Mouse (Mus musculus): ENCODE results near the gene Syne2. TPM values are rescaled to one million over a fixed set of nuclear protein-coding genes. Genes with fewer than 3 reads are reported as not detected.

Gene Syne2
- polyA plus RNA-seq, 1 experiment: 12.5 TPM

GRCm38 (mm10) chr12:75904068-75904467, 86.1 kb downstream of the Syne2 start:
- WGBS: 87% methylated on average over 11 of the region's 11 CpGs
- no peak overlapping the region for H3K4me3 ChIP-seq (replicated peaks; ENCODE audit: control insufficient read depth, low read depth, low read length)
- TF ChIP-seq CTCF (IDR thresholded peaks at IDR 0.05; ENCODE audit: control insufficient read depth, insufficient read depth, low read length) (no peak), POLR2A (IDR thresholded peaks at IDR 0.05; ENCODE audit: borderline replicate concordance, control insufficient read depth, low read depth, low read length) (no peak)
- no peak overlapping the region for H3K27ac ChIP-seq (ENCODE audit: control insufficient read depth, insufficient read depth, low read depth, low read length, poor library complexity)
- H3K4me1 ChIP-seq (ENCODE audit: control insufficient read depth, insufficient read depth, low read length): no peaks in the 10 kb centered on the region

GRCm38 (mm10) chr12:75905304-75905703, 87.4 kb downstream of the Syne2 start:
- no peaks in the 10 kb centered on the region for H3K4me1 ChIP-seq (ENCODE audit: control insufficient read depth, insufficient read depth, low read length)
- WGBS: 74% methylated on average over 7 of the region's 7 CpGs
- no peak for TF ChIP-seq CTCF (IDR thresholded peaks at IDR 0.05; ENCODE audit: control insufficient read depth, insufficient read depth, low read length)
- no peak for TF ChIP-seq POLR2A (IDR thresholded peaks at IDR 0.05; ENCODE audit: borderline replicate concordance, control insufficient read depth, low read depth, low read length)
- no peak overlapping the region for H3K27ac ChIP-seq (ENCODE audit: control insufficient read depth, insufficient read depth, low read depth, low read length, poor library complexity)
- no peak overlapping the region for H3K4me3 ChIP-seq (replicated peaks; ENCODE audit: control insufficient read depth, low read depth, low read length)

- WGBS: 84% methylated on average over 3 of the region's 3 CpGs
Observed at GRCm38 (mm10) chr12:75908466-75908865, 90.5 kb downstream of the Syne2 start.

GRCm38 (mm10) chr12:75915694-75916093, 97.8 kb downstream of the Syne2 start:
- Histone ChIP-seq H3K4me3 (replicated peaks; ENCODE audit: control insufficient read depth, low read depth, low read length) (no peak overlapping the region), H3K27ac (ENCODE audit: control insufficient read depth, insufficient read depth, low read depth, low read length, poor library complexity) (no peak overlapping the region), H3K4me1 (ENCODE audit: control insufficient read depth, insufficient read depth, low read length) (no peaks in the 10 kb centered on the region)
- WGBS: 53% methylated on average over 5 of the region's 5 CpGs
- TF ChIP-seq POLR2A (IDR thresholded peaks at IDR 0.05; ENCODE audit: borderline replicate concordance, control insufficient read depth, low read depth, low read length) (no peak), CTCF (IDR thresholded peaks at IDR 0.05; ENCODE audit: control insufficient read depth, insufficient read depth, low read length) (no peak)

More at GRCm38 (mm10) chr12:75908466-75908865, 90.5 kb downstream of the Syne2 start:
- Histone ChIP-seq H3K4me1 (ENCODE audit: control insufficient read depth, insufficient read depth, low read length) (no peaks in the 10 kb centered on the region), H3K27ac (ENCODE audit: control insufficient read depth, insufficient read depth, low read depth, low read length, poor library complexity) (no peak overlapping the region), H3K4me3 (replicated peaks; ENCODE audit: control insufficient read depth, low read depth, low read length) (no peak overlapping the region)
- no peak for TF ChIP-seq CTCF (IDR thresholded peaks at IDR 0.05; ENCODE audit: control insufficient read depth, insufficient read depth, low read length)

- Histone ChIP-seq H3K4me1 (ENCODE audit: control insufficient read depth, insufficient read depth, low read length) (no peaks in the 10 kb centered on the region), H3K27ac (ENCODE audit: control insufficient read depth, insufficient read depth, low read depth, low read length, poor library complexity) (no peak overlapping the region), H3K4me3 (replicated peaks; ENCODE audit: control insufficient read depth, low read depth, low read length) (no peak overlapping the region)
- TF ChIP-seq CTCF (IDR thresholded peaks at IDR 0.05; ENCODE audit: control insufficient read depth, insufficient read depth, low read length) (no peak), POLR2A (IDR thresholded peaks at IDR 0.05; ENCODE audit: borderline replicate concordance, control insufficient read depth, low read depth, low read length) (no peak)
- 73% methylated on average over 2 of the region's 2 CpGs for WGBS
Observed at GRCm38 (mm10) chr12:75918415-75918814, 100.5 kb downstream of the Syne2 start.

GRCm38 (mm10) chr12:75918914-75919313, 101.0 kb downstream of the Syne2 start:
- H3K4me1 ChIP-seq (ENCODE audit: control insufficient read depth, insufficient read depth, low read length): no peaks in the 10 kb centered on the region
- no peak overlapping the region for H3K27ac ChIP-seq (ENCODE audit: control insufficient read depth, insufficient read depth, low read depth, low read length, poor library complexity)
- TF ChIP-seq CTCF (IDR thresholded peaks at IDR 0.05; ENCODE audit: control insufficient read depth, insufficient read depth, low read length) (no peak), POLR2A (IDR thresholded peaks at IDR 0.05; ENCODE audit: borderline replicate concordance, control insufficient read depth, low read depth, low read length) (no peak)
- WGBS: 81% methylated on average over 6 of the region's 6 CpGs
- no peak overlapping the region for H3K4me3 ChIP-seq (replicated peaks; ENCODE audit: control insufficient read depth, low read depth, low read length)

- TF ChIP-seq POLR2A (IDR thresholded peaks at IDR 0.05; ENCODE audit: borderline replicate concordance, control insufficient read depth, low read depth, low read length) (no peak), CTCF (IDR thresholded peaks at IDR 0.05; ENCODE audit: control insufficient read depth, insufficient read depth, low read length) (no peak)
- Histone ChIP-seq H3K4me1 (ENCODE audit: control insufficient read depth, insufficient read depth, low read length) (no peaks in the 10 kb centered on the region), H3K4me3 (replicated peaks; ENCODE audit: control insufficient read depth, low read depth, low read length) (no peak overlapping the region), H3K27ac (ENCODE audit: control insufficient read depth, insufficient read depth, low read depth, low read length, poor library complexity) (no peak overlapping the region)
- WGBS: 83% methylated on average over 11 of the region's 11 CpGs
Observed at GRCm38 (mm10) chr12:75922900-75923299, 105.0 kb downstream of the Syne2 start.

- Histone ChIP-seq H3K4me3 (replicated peaks; ENCODE audit: control insufficient read depth, low read depth, low read length) (no peak overlapping the region), H3K4me1 (ENCODE audit: control insufficient read depth, insufficient read depth, low read length) (no peaks in the 10 kb centered on the region), H3K27ac (ENCODE audit: control insufficient read depth, insufficient read depth, low read depth, low read length, poor library complexity) (no peak overlapping the region)
- TF ChIP-seq POLR2A (IDR thresholded peaks at IDR 0.05; ENCODE audit: borderline replicate concordance, control insufficient read depth, low read depth, low read length) (no peak), CTCF (IDR thresholded peaks at IDR 0.05; ENCODE audit: control insufficient read depth, insufficient read depth, low read length) (no peak)
- 92% methylated on average over 11 of the region's 11 CpGs for WGBS
Observed at GRCm38 (mm10) chr12:75924852-75925251, 106.9 kb downstream of the Syne2 start.

GRCm38 (mm10) chr12:75927596-75927995, 109.7 kb downstream of the Syne2 start:
- TF ChIP-seq CTCF (IDR thresholded peaks at IDR 0.05; ENCODE audit: control insufficient read depth, insufficient read depth, low read length): no peak
- no peak for TF ChIP-seq POLR2A (IDR thresholded peaks at IDR 0.05; ENCODE audit: borderline replicate concordance, control insufficient read depth, low read depth, low read length)
- H3K4me1 ChIP-seq (ENCODE audit: control insufficient read depth, insufficient read depth, low read length): no peaks in the 10 kb centered on the region
- WGBS: 28% methylated on average over 1 of the region's 1 CpGs
- no peak overlapping the region for H3K4me3 ChIP-seq (replicated peaks; ENCODE audit: control insufficient read depth, low read depth, low read length)
- H3K27ac ChIP-seq (ENCODE audit: control insufficient read depth, insufficient read depth, low read depth, low read length, poor library complexity): no peak overlapping the region
